Mouse (Mus musculus) midbrain, embryonic 12.5 days (tissue): ENCODE results near the gene Rps10. TPM values are rescaled to one million over a fixed set of nuclear protein-coding genes. Genes with fewer than 3 reads are reported as not detected.
A peak's percentile ranks its signal among the peaks of the same experiment; 100 is the strongest.

Source experiments
- ATAC-seq: fragments of 200-750 bp; cut with Nextera tagmentation; 2 replicates; pipeline ENCODE4 v1.8.0; 2017; ENCODE audit warnings: low read depth, moderate TSS enrichment, moderate library complexity; ENCODE audit not compliant: low FRiP score
- H3K27ac ChIP-seq: fragments of 300-500 bp; sonication (generic); replicated peaks from 2 replicates; pipeline ENCODE4 v1.5.1; 2016; ENCODE audit warnings: mild to moderate bottlenecking
- H3K27me3 ChIP-seq: fragments of 300-500 bp; sonication (generic); 2 replicates; pipeline ENCODE4 v1.6.1; 2016; ENCODE audit warnings: mild to moderate bottlenecking
- H3K36me3 ChIP-seq: fragments of 300-500 bp; sonication (generic); 2 replicates; pipeline ENCODE4 v1.6.1; 2016
- H3K4me1 ChIP-seq: fragments of 300-500 bp; sonication (generic); 2 replicates; pipeline ENCODE4 v1.6.1; 2016
- H3K4me2 ChIP-seq: fragments of 300-500 bp; sonication (generic); replicated peaks from 2 replicates; pipeline ENCODE4 v1.6.1; 2016; ENCODE audit warnings: mild to moderate bottlenecking, moderate library complexity
- H3K4me3 ChIP-seq: fragments of 300-500 bp; sonication (generic); 2 replicates; pipeline ENCODE4 v1.5.1; 2016; ENCODE audit warnings: mild to moderate bottlenecking
- H3K9ac ChIP-seq: fragments of 300-500 bp; sonication (generic); replicated peaks from 2 replicates; pipeline ENCODE4 v1.6.1; 2016; ENCODE audit warnings: mild to moderate bottlenecking, moderate library complexity
- H3K9me3 ChIP-seq: fragments of 300-500 bp; sonication (generic); 2 replicates; pipeline ENCODE4 v1.6.1; 2016; ENCODE audit warnings: mild to moderate bottlenecking
- WGBS: fragments of 180-500 bp; shearing (Covaris S2); methylation state at CpG from one replicate; pipeline ENCODE4 v1.1.7; 2016; 5-methylcytosine and 5-hydroxymethylcytosine counted together
- polyA plus RNA-seq: library from polyadenylated mRNA; unstranded; fragments of >200 nt; fragmentation: Nextera tagmentation; extraction: Ambion mirVana; gene quantifications from 2 replicates; pipeline ENCODE4 v1.2.1, GENCODE M21; 2016

Rps10 gene
- 694 and 702 TPM in 2 replicates for polyA plus RNA-seq

GRCm38 (mm10) chr17:27636132-27637020 lies at the start of gene Rps10:
Rps10 (minus strand) TSS chr17:27636669.
- peak within 1 kb of the TSS; percentile 90; the same call in 1 of the 2 replicates for H3K27ac ChIP-seq
- H3K4me3 ChIP-seq = peak within 1 kb of the TSS; percentile 84
- no peaks in the 10 kb centered on the region for H3K27me3 ChIP-seq
- H3K4me1 ChIP-seq = peaks cover 35% of the 10 kb centered on the region
- peaks cover 25% of the 10 kb centered on the region for H3K36me3 ChIP-seq
- ATAC-seq = no peak
- peak within 1 kb of the TSS; percentile 95 for H3K4me2 ChIP-seq
- H3K9ac ChIP-seq = no peak within 1 kb of the TSS
- 53% methylated on average over 18 of the region's 18 CpGs for WGBS
- no peaks in the 10 kb centered on the region for H3K9me3 ChIP-seq

DNA sequence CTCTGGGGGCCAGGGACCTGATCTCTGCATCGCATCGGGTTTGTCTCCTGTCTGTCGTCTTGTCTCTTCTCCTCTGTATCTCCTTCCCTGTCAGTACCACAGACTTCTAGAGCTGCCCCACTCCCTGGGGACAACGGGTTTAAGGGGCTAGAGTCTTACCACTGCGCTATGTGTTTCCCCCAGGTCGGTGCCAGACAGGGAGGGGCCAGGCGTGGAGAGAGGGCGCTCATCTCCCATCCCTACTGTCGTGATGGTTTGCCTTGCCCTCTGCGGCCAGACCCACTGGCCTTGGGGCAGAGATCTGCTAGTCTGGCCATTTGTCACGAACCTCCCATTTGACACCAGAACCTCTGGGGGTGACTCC lies 49.1 kb upstream of the Rps10 start:
- H3K9ac ChIP-seq = peak overlapping the region; percentile 63
- WGBS = 1% methylated on average over 11 of the region's 11 CpGs
- H3K27ac ChIP-seq = no peak overlapping the region
- peak overlapping the region; percentile 45 for H3K4me3 ChIP-seq
- peak overlapping the region; percentile 84 for H3K4me2 ChIP-seq
- H3K4me1 ChIP-seq = peaks cover 15% of the 10 kb centered on the region
- peak; percentile 20; the same call in 1 of the 2 replicates for ATAC-seq
- H3K36me3 ChIP-seq = no peaks in the 10 kb centered on the region
- peaks cover 53% of the 10 kb centered on the region for H3K27me3 ChIP-seq
- no peaks in the 10 kb centered on the region for H3K9me3 ChIP-seq

DNA sequence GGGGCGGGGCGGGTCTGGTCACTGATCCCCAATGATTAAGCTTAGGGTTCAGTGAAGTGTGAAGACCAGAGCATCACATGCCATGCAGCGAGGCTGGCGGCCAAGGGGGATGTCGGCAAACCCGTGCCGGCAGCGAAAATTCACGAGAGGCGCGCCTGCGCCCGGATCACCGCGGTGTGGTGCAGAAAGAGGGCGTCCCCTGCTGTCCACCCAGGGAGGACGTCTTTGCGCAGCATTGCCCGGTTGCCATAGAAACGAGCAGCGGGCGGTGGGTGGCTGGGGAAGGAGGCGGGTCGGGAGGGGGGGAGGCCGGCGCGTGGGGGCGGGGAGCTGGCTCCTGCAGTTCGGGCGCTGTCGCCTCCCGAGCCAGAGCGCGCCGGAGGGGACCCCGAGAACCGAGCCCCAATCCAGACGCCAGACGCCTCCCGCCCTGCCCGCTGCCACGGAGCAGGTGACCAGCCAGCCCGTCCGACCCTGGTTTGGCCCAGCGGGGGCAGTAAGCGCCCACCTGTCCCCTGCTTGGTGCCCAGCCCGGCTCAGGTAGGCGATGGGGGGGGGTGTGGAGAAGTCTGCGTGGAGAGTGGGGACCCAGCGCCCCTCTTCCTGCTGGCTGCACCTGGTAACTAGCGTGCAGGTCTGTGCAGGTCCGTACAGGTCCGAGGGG lies 48.5 kb upstream of the Rps10 start:
- no peaks in the 10 kb centered on the region for H3K9me3 ChIP-seq
- H3K4me3 ChIP-seq = peak overlapping the region; percentile 45
- no peaks in the 10 kb centered on the region for H3K36me3 ChIP-seq
- under 1% methylated on average over 50 of the region's 53 CpGs for WGBS
- peaks cover 53% of the 10 kb centered on the region for H3K27me3 ChIP-seq
- H3K4me1 ChIP-seq = peaks cover 17% of the 10 kb centered on the region
- H3K9ac ChIP-seq = peak overlapping the region; percentile 63
- no peak overlapping the region for H3K27ac ChIP-seq
- peak; percentile 48 for ATAC-seq
- peak overlapping the region; percentile 84 for H3K4me2 ChIP-seq

DNA sequence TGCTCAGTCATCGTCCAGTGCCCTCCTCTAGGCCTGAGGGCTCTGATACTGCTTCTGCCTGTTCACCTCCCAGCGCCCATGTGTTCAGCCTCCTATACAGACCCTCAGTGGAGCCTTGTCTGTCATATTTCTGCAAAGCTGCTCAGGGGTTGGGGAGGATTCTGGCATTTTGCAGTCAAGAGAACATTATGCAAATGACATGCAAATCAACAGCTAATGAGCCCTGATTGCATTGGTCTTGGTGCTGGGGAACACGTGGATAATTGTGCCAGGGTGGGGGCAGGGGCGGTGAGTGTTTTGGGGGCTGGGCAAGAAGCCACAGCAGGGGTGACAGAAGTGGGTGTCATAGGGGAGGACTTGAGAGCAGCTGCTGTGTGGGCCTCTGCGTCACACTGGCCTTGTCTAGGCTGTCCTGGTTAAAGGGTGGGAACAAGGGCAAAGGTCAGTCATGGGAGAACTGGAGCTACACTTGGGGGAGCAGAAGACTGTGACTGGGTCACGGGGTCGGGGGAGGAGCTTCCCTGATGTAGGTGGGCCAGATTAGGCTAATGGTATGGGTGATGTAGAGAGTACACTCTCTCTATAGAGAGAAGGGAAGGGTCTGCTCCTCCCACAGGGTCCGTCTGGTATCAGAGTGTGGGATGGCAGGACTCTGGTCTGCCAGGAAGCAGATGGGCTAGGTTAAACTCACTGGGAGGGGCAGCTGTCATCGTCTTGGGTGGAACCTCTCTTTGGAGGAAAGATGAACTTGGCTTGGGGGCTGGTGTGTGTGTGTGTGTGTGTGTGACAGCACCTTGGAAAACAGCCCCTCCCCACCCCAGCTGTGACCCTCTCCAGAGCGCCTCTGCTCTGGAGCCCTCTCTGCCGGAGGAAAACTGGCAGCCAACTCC lies 42.7 kb upstream of the Rps10 start:
- Histone ChIP-seq H3K9me3 (no peaks in the 10 kb centered on the region), H3K9ac (no peak overlapping the region), H3K4me3 (no peak overlapping the region), H3K4me1 (peaks cover 24% of the 10 kb centered on the region), H3K27ac (peak overlapping the region; percentile 73), H3K36me3 (no peaks in the 10 kb centered on the region), H3K4me2 (no peak overlapping the region), H3K27me3 (peaks cover 14% of the 10 kb centered on the region; the same call in 1 of the 2 replicates)
- WGBS = 41% methylated on average over 11 of the region's 11 CpGs
- peak; percentile 70 for ATAC-seq

DNA sequence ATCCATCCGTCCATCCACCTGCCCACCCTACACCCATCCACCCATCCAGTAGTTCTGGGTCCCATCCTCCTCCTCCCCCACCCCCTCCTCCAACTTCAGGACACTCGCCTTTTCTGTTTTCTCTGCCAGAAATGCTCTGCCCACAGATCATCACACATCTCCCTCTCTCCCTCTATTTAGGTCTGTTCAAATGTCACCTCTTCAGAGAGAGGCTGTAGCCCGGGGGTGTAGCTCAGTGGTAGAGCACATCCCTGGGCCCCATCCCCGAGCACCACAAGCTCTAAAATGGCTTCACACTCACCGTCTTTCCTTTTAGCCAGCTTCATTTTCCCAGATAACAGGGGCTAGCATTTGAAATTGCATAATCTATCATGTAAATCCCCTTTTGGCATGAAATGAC lies 41.3 kb upstream of the Rps10 start:
- H3K9ac ChIP-seq = no peak overlapping the region
- H3K36me3 ChIP-seq = no peaks in the 10 kb centered on the region
- 88% methylated on average over 5 of the region's 5 CpGs for WGBS
- H3K9me3 ChIP-seq = no peaks in the 10 kb centered on the region
- no peak overlapping the region for H3K4me2 ChIP-seq
- H3K27ac ChIP-seq = no peak overlapping the region
- H3K27me3 ChIP-seq = 0 out of 2 replicates have a peak, but pooled peaks cover 2% of the 10 kb centered on the region
- H3K4me1 ChIP-seq = peaks cover 24% of the 10 kb centered on the region
- no peak for ATAC-seq
- H3K4me3 ChIP-seq = no peak overlapping the region

DNA sequence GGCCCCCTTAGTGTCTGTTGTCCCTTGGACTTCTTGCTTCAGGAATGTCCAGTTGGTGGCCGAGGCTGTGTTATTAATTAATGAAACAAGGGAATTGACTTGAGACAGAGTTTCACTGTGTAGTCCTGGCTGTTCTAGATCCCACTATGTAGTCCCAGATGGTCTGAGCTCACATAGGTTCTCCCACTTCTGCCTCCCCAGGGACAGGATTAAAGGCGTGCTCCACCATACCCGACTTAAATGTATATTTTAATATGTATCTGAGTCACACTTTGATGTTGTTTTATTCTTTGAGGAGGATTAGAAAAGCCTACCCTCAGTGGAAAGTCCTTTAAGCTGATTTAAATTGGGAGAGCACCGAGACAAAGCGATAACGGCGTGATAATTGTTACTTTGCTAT lies 39.8 kb upstream of the Rps10 start:
- H3K27ac ChIP-seq = no peak overlapping the region
- WGBS = 50% methylated on average over 7 of the region's 7 CpGs

GRCm38 (mm10) chr17:27675453-27675852 lies 39.0 kb upstream of the Rps10 start:
- H3K4me1 ChIP-seq = peaks cover 24% of the 10 kb centered on the region
- H3K9me3 ChIP-seq = no peaks in the 10 kb centered on the region
- no peaks in the 10 kb centered on the region for H3K27me3 ChIP-seq
- ATAC-seq = no peak
- H3K27ac ChIP-seq = no peak overlapping the region
- no peaks in the 10 kb centered on the region for H3K36me3 ChIP-seq
- H3K4me2 ChIP-seq = no peak overlapping the region
- H3K9ac ChIP-seq = no peak overlapping the region
- no peak overlapping the region for H3K4me3 ChIP-seq
- WGBS = 75% methylated on average over 9 of the region's 9 CpGs

More for the DNA sequence above, 39.8 kb upstream of the Rps10 start:
- no peak overlapping the region for H3K4me2 ChIP-seq
- no peak overlapping the region for H3K4me3 ChIP-seq
- no peaks in the 10 kb centered on the region for H3K27me3 ChIP-seq
- no peak for ATAC-seq
- no peaks in the 10 kb centered on the region for H3K9me3 ChIP-seq
- H3K4me1 ChIP-seq = peaks cover 24% of the 10 kb centered on the region
- H3K36me3 ChIP-seq = no peaks in the 10 kb centered on the region
- H3K9ac ChIP-seq = no peak overlapping the region

GRCm38 (mm10) chr17:27673945-27674344 lies 37.5 kb upstream of the Rps10 start:
- H3K4me1 ChIP-seq = peaks cover 11% of the 10 kb centered on the region
- H3K27me3 ChIP-seq = no peaks in the 10 kb centered on the region
- H3K9me3 ChIP-seq = no peaks in the 10 kb centered on the region
- H3K9ac ChIP-seq = no peak overlapping the region
- H3K4me3 ChIP-seq = no peak overlapping the region
- no peak overlapping the region for H3K4me2 ChIP-seq
- 79% methylated on average over 7 of the region's 7 CpGs for WGBS
- H3K27ac ChIP-seq = no peak overlapping the region
- ATAC-seq = no peak
- H3K36me3 ChIP-seq = no peaks in the 10 kb centered on the region

GRCm38 (mm10) chr17:27671720-27672119 lies 35.3 kb upstream of the Rps10 start:
- Histone ChIP-seq H3K4me1 (peaks cover 2% of the 10 kb centered on the region; the same call in 1 of the 2 replicates), H3K9ac (no peak overlapping the region), H3K4me2 (no peak overlapping the region), H3K9me3 (no peaks in the 10 kb centered on the region), H3K27ac (no peak overlapping the region), H3K36me3 (no peaks in the 10 kb centered on the region), H3K27me3 (no peaks in the 10 kb centered on the region), H3K4me3 (no peak overlapping the region)
- no peak for ATAC-seq
- 88% methylated on average over 6 of the region's 6 CpGs for WGBS

GRCm38 (mm10) chr17:27658767-27659166 lies 22.3 kb upstream of the Rps10 start:
- Histone ChIP-seq H3K9me3 (no peaks in the 10 kb centered on the region), H3K9ac (no peak overlapping the region), H3K27me3 (peaks cover 39% of the 10 kb centered on the region), H3K4me2 (no peak overlapping the region), H3K36me3 (no peaks in the 10 kb centered on the region), H3K27ac (no peak overlapping the region), H3K4me3 (no peak overlapping the region), H3K4me1 (peaks cover 18% of the 10 kb centered on the region)
- ATAC-seq = no peak
- 79% methylated on average over 7 of the region's 7 CpGs for WGBS

GRCm38 (mm10) chr17:27657123-27657522 lies 20.7 kb upstream of the Rps10 start:
- H3K9me3 ChIP-seq = no peaks in the 10 kb centered on the region
- peaks cover 49% of the 10 kb centered on the region for H3K27me3 ChIP-seq
- no peak overlapping the region for H3K9ac ChIP-seq
- no peak overlapping the region for H3K4me2 ChIP-seq
- WGBS = 79% methylated on average over 8 of the region's 8 CpGs
- no peak for ATAC-seq
- H3K36me3 ChIP-seq = no peaks in the 10 kb centered on the region
- H3K4me3 ChIP-seq = no peak overlapping the region
- no peak overlapping the region for H3K27ac ChIP-seq
- peaks cover 18% of the 10 kb centered on the region for H3K4me1 ChIP-seq
